Mouse (Mus musculus) neural tube, embryonic 14.5 days (tissue): ENCODE data around the gene Ncoa5. TPM values are rescaled to one million over a fixed set of nuclear protein-coding genes. Genes with fewer than 3 reads are reported as not detected.

Experiments used
- ATAC-seq: fragments of 200-750 bp; cut with Nextera tagmentation; 2 replicates; pipeline ENCODE4 v1.8.0; 2017; ENCODE audit warnings: low read depth, mild to moderate bottlenecking, moderate TSS enrichment, moderate library complexity
- H3K27ac ChIP-seq: fragments of 300-500 bp; sonication (generic); 2 replicates; pipeline ENCODE4 v1.5.1; 2014; ENCODE audit warnings: low read depth, mild to moderate bottlenecking, control low read depth, low read length, moderate library complexity, mixed read lengths
- H3K27me3 ChIP-seq: fragments of 300-500 bp; sonication (generic); 2 replicates; pipeline ENCODE4 v1.6.1; 2014; ENCODE audit warnings: low read length; ENCODE audit not compliant: control insufficient read depth, insufficient read depth
- H3K36me3 ChIP-seq: fragments of 300-500 bp; sonication (generic); 2 replicates; pipeline ENCODE4 v1.6.1; 2014; ENCODE audit warnings: low read length, mixed read lengths; ENCODE audit not compliant: control insufficient read depth, insufficient read depth
- H3K4me1 ChIP-seq: fragments of 300-500 bp; sonication (generic); 2 replicates; pipeline ENCODE4 v1.6.1; 2014; ENCODE audit warnings: low read length; ENCODE audit not compliant: control insufficient read depth, insufficient read depth
- H3K4me2 ChIP-seq: fragments of 300-500 bp; sonication (generic); 2 replicates; pipeline ENCODE4 v1.6.1; 2014; ENCODE audit warnings: mild to moderate bottlenecking, low read depth, low read length, control low read depth
- H3K4me3 ChIP-seq: fragments of 300-500 bp; sonication (generic); 2 replicates; pipeline ENCODE4 v1.5.1; 2014; ENCODE audit warnings: low read depth, low read length, control low read depth, mixed read lengths
- H3K9ac ChIP-seq: fragments of 300-500 bp; sonication (generic); replicated peaks from 2 replicates; pipeline ENCODE4 v1.6.1; 2014; ENCODE audit warnings: low read depth, mild to moderate bottlenecking, control low read depth, low read length, mixed read lengths
- H3K9me3 ChIP-seq: fragments of 300-500 bp; sonication (generic); 2 replicates; pipeline ENCODE4 v1.6.1; 2016; ENCODE audit warnings: low read length; ENCODE audit not compliant: control insufficient read depth
- WGBS: fragments of 180-500 bp; shearing (Covaris S2); extraction: QIAGEN DNeasy Blood & Tissue Kit; methylation state at CpG from one replicate; pipeline ENCODE4 v1.1.7; 2014; 5-methylcytosine and 5-hydroxymethylcytosine counted together
- polyA plus RNA-seq: library from polyadenylated mRNA; unstranded; fragments of >200 nt; fragmentation: Nextera tagmentation; extraction: Ambion mirVana; gene quantifications from 2 replicates; pipeline ENCODE4 v1.2.1, GENCODE M21; 2014

The Ncoa5 gene
- polyA plus RNA-seq, 1 experiment from 2014 or later = 79.5 TPM

GRCm38 (mm10) chr2:164969348-164969781 is 65.3 kb downstream of the Ncoa5 start:
- Histone ChIP-seq H3K4me2 (peak overlapping the region; percentile 72), H3K9ac (peak overlapping the region; percentile 69), H3K27me3 (peaks cover 24% of the 10 kb centered on the region), H3K27ac (peak overlapping the region; percentile 48), H3K4me1 (peaks cover 35% of the 10 kb centered on the region), H3K9me3 (no peaks in the 10 kb centered on the region), H3K36me3 (no peaks in the 10 kb centered on the region), H3K4me3 (peak overlapping the region; percentile 52)
- no peak for ATAC-seq
- WGBS = under 1% methylated on average over 21 of the region's 21 CpGs

GRCm38 (mm10) chr2:164968451-164968851 is 66.2 kb downstream of the Ncoa5 start:
- Histone ChIP-seq H3K4me1 (peaks cover 41% of the 10 kb centered on the region), H3K9ac (peak overlapping the region; percentile 69)

GRCm38 (mm10) chr2:164967761-164968440 is 66.8 kb downstream of the Ncoa5 start:
- ATAC-seq = peak; percentile 70
- peak overlapping the region; percentile 83 for H3K27ac ChIP-seq
- H3K4me1 ChIP-seq = peaks cover 41% of the 10 kb centered on the region
- peak overlapping the region; percentile 69 for H3K9ac ChIP-seq
- WGBS = 1% methylated on average over 55 of the region's 65 CpGs
- peaks cover 21% of the 10 kb centered on the region for H3K27me3 ChIP-seq
- H3K4me2 ChIP-seq = peak overlapping the region; percentile 72
- H3K4me3 ChIP-seq = peak overlapping the region; percentile 52
- no peaks in the 10 kb centered on the region for H3K36me3 ChIP-seq
- no peaks in the 10 kb centered on the region for H3K9me3 ChIP-seq

More at GRCm38 (mm10) chr2:164968451-164968851, 66.2 kb downstream of the Ncoa5 start:
- Histone ChIP-seq H3K9me3 (no peaks in the 10 kb centered on the region), H3K27ac (peak overlapping the region; percentile 83), H3K27me3 (peaks cover 23% of the 10 kb centered on the region), H3K4me2 (peak overlapping the region; percentile 72), H3K4me3 (peak overlapping the region; percentile 52), H3K36me3 (no peaks in the 10 kb centered on the region)
- 0% methylated on average over 28 of the region's 29 CpGs for WGBS
- peak; percentile 33; the same call in 1 of the 2 replicates for ATAC-seq

- Histone ChIP-seq H3K36me3 (no peaks in the 10 kb centered on the region), H3K9me3 (no peaks in the 10 kb centered on the region), H3K4me2 (peak overlapping the region; percentile 72), H3K4me3 (peak overlapping the region; percentile 52), H3K9ac (no peak overlapping the region), H3K27me3 (peaks cover 21% of the 10 kb centered on the region), H3K27ac (no peak overlapping the region), H3K4me1 (peaks cover 41% of the 10 kb centered on the region)
- ATAC-seq = no peak
- 10% methylated on average over 6 of the region's 6 CpGs for WGBS
Measured at GRCm38 (mm10) chr2:164967193-164967592, 67.5 kb downstream of the Ncoa5 start.

- H3K36me3 ChIP-seq = no peaks in the 10 kb centered on the region
Measured at GRCm38 (mm10) chr2:164966381-164966780, 68.3 kb downstream of the Ncoa5 start.

GRCm38 (mm10) chr2:164964981-164965380 is 69.7 kb downstream of the Ncoa5 start:
- H3K36me3 ChIP-seq = no peaks in the 10 kb centered on the region
- H3K4me2 ChIP-seq = peak overlapping the region; percentile 40
- 86% methylated on average over 1 of the region's 1 CpGs for WGBS
- H3K27me3 ChIP-seq = peaks cover 17% of the 10 kb centered on the region
- H3K27ac ChIP-seq = peak overlapping the region; percentile 82
- H3K9ac ChIP-seq = no peak overlapping the region
- peaks cover 29% of the 10 kb centered on the region for H3K4me1 ChIP-seq
- ATAC-seq = no peak
- H3K4me3 ChIP-seq = no peak overlapping the region
- H3K9me3 ChIP-seq = no peaks in the 10 kb centered on the region

More at GRCm38 (mm10) chr2:164966381-164966780, 68.3 kb downstream of the Ncoa5 start:
- Histone ChIP-seq H3K27me3 (peaks cover 20% of the 10 kb centered on the region), H3K9ac (no peak overlapping the region), H3K27ac (no peak overlapping the region), H3K9me3 (no peaks in the 10 kb centered on the region), H3K4me3 (no peak overlapping the region), H3K4me2 (no peak overlapping the region), H3K4me1 (peaks cover 41% of the 10 kb centered on the region)
- ATAC-seq = no peak
- 24% methylated on average over 8 of the region's 8 CpGs for WGBS

- H3K27me3 ChIP-seq = peaks cover 13% of the 10 kb centered on the region
- H3K9ac ChIP-seq = 0 out of 2 replicates have a peak overlapping the region, but pooled peaks have one; percentile 25
- no peak overlapping the region for H3K4me3 ChIP-seq
- H3K36me3 ChIP-seq = no peaks in the 10 kb centered on the region
- H3K27ac ChIP-seq = peak overlapping the region; percentile 82
- peak overlapping the region; percentile 40 for H3K4me2 ChIP-seq
- H3K4me1 ChIP-seq = peaks cover 26% of the 10 kb centered on the region
- whole genome bisulfite sequencing = 19% methylated on average over 9 of the region's 9 CpGs
- H3K9me3 ChIP-seq = no peaks in the 10 kb centered on the region
- ATAC-seq = peak; percentile 73
Measured at GRCm38 (mm10) chr2:164964242-164964894, 70.3 kb downstream of the Ncoa5 start.

GRCm38 (mm10) chr2:164962183-164962580 is 72.5 kb downstream of the Ncoa5 start:
- Histone ChIP-seq H3K27ac (no peak overlapping the region), H3K4me1 (peaks cover 20% of the 10 kb centered on the region), H3K9me3 (no peaks in the 10 kb centered on the region), H3K27me3 (peaks cover 3% of the 10 kb centered on the region), H3K9ac (no peak overlapping the region), H3K4me2 (peak overlapping the region; percentile 56; the same call in 1 of the 2 replicates), H3K4me3 (no peak overlapping the region), H3K36me3 (no peaks in the 10 kb centered on the region)
- ATAC-seq = no peak
- WGBS = 51% methylated on average over 7 of the region's 7 CpGs
